Mouse (Mus musculus) adrenal gland, postnatal 10 days (tissue): ENCODE measurements around the gene Sin3a. TPM values are rescaled to one million over a fixed set of nuclear protein-coding genes. Genes with fewer than 3 reads are reported as not detected.
A peak's percentile ranks its signal among the peaks of the same experiment; 100 is the strongest.

Experiments
- DNase-seq: peaks from one replicate; pipeline ENCODE4 v3.0.0; 2021; ENCODE audit warnings: mixed read lengths
- long read RNA-seq, 2 experiments: library from polyadenylated mRNA; stranded (forward); transcript quantifications; one replicate each; pipeline ENCODE4 v2.0.0; 2021
- total RNA-seq, 2 experiments: library from RNA; stranded (reverse); gene quantifications; 2 replicates each; pipeline ENCODE4 v1.2.3; 2021

Sin3a gene
- 10 to 100 TPM; 53.0 to 59.1 TPM for total RNA-seq
- long read RNA-seq, experiment 1, partial matches to known transcripts = 7 of 13 reads
- long read RNA-seq, experiment 1, other reads (novel, unspliced or antisense) = 6 of 13 reads
- long read RNA-seq, experiment 2, full-length matches to known transcripts = 4 of 13 reads
- long read RNA-seq, experiment 2, partial matches to known transcripts = 1 of 13 reads
- long read RNA-seq, experiment 2, other reads (novel, unspliced or antisense) = 8 of 13 reads

- peak; percentile 82 for DNase-seq
Measured at GRCm38 (mm10) chr9:57071801-57072351, at the start of gene Sin3a. Gene Sin3a (plus strand): TSS chr9:57072040.

GRCm38 (mm10) chr9:57031756-57032155, 40.1 kb upstream of the Sin3a start:
- DNase-seq = no peak

- DNase-seq = peak; percentile 69
Measured at GRCm38 (mm10) chr9:57056237-57056636, 15.6 kb upstream of the Sin3a start.

- DNase-seq = no peak
Measured at GRCm38 (mm10) chr9:57064164-57064563, 7.7 kb upstream of the Sin3a start.

- DNase-seq = no peak
Measured at GRCm38 (mm10) chr9:57068266-57068665, 3.6 kb upstream of the Sin3a start.

- DNase-seq = no peak
Measured at GRCm38 (mm10) chr9:57070262-57070661, 1.6 kb upstream of the Sin3a start.

GRCm38 (mm10) chr9:57070800-57071545, 867 bp upstream of the Sin3a start:
- DNase-seq = no peak

GRCm38 (mm10) chr9:57072526-57072988, 717 bp downstream of the Sin3a start:
- no peak for DNase-seq

GRCm38 (mm10) chr9:57072989-57073789, 1.3 kb downstream of the Sin3a start:
- DNase-seq = peak; percentile 96

GRCm38 (mm10) chr9:57073790-57074094, 1.9 kb downstream of the Sin3a start:
- DNase-seq = no peak

- DNase-seq = peak; percentile 39
Measured at GRCm38 (mm10) chr9:57074171-57074821, 2.5 kb downstream of the Sin3a start.

GRCm38 (mm10) chr9:57074822-57075603, 3.2 kb downstream of the Sin3a start:
- peak; percentile 85 for DNase-seq

GRCm38 (mm10) chr9:57075681-57076381, 4.0 kb downstream of the Sin3a start:
- peak; percentile 99 for DNase-seq

- DNase-seq = peak; percentile 93
Measured at GRCm38 (mm10) chr9:57076701-57077660, 5.1 kb downstream of the Sin3a start.

GRCm38 (mm10) chr9:57082236-57082635, 10.4 kb downstream of the Sin3a start:
- no peak for DNase-seq

- no peak for DNase-seq
Measured at GRCm38 (mm10) chr9:57117261-57117755, 45.5 kb downstream of the Sin3a start.

- DNase-seq = no peak
Measured at GRCm38 (mm10) chr9:57129641-57130040, 57.8 kb downstream of the Sin3a start.

GRCm38 (mm10) chr9:57130577-57131433, 59.0 kb downstream of the Sin3a start, which contains the start of gene Man2c1:
Gene Man2c1 (plus strand): TSS chr9:57130690.
- peak; percentile 96 for DNase-seq
